Mouse (Mus musculus) limb, embryonic 14.5 days (tissue): ENCODE results near the gene Plekhm3. TPM values are rescaled to one million over a fixed set of nuclear protein-coding genes. Genes with fewer than 3 reads are reported as not detected.

Experiments
- ATAC-seq: fragments of 200-750 bp; cut with Nextera tagmentation; 2 replicates; pipeline ENCODE4 v1.8.0; 2017; ENCODE audit warnings: low read depth, moderate number of reproducible peaks, moderate TSS enrichment; ENCODE audit not compliant: low FRiP score
- DNase-seq: peaks from one replicate; pipeline ENCODE4 v3.0.0-alpha.2; 2015; ENCODE audit warnings: low spot score
- H3K27ac ChIP-seq: fragments of 300-500 bp; sonication (generic); replicated peaks from 2 replicates; pipeline ENCODE4 v1.5.1; 2014; ENCODE audit warnings: low read depth, mild to moderate bottlenecking, low read length, moderate library complexity, mixed read lengths
- H3K27me3 ChIP-seq: fragments of 300-500 bp; sonication (generic); 2 replicates; pipeline ENCODE4 v1.6.1; 2014; ENCODE audit warnings: low read length, mixed read lengths; ENCODE audit not compliant: control insufficient read depth, insufficient read depth
- H3K36me3 ChIP-seq: fragments of 300-500 bp; sonication (generic); 2 replicates; pipeline ENCODE4 v1.6.1; 2014; ENCODE audit warnings: mild to moderate bottlenecking, low read length, moderate library complexity, mixed read lengths; ENCODE audit not compliant: control insufficient read depth, insufficient read depth
- H3K4me1 ChIP-seq: fragments of 300-500 bp; sonication (generic); 2 replicates; pipeline ENCODE4 v1.6.1; 2014; ENCODE audit warnings: antibody characterized with exemption, low read length, mixed read lengths; ENCODE audit not compliant: control insufficient read depth, insufficient read depth
- H3K4me2 ChIP-seq: fragments of 300-500 bp; sonication (generic); replicated peaks from 2 replicates; pipeline ENCODE4 v1.6.1; 2014; ENCODE audit warnings: low read depth, mild to moderate bottlenecking, low read length, moderate library complexity; ENCODE audit not compliant: severe bottlenecking
- H3K4me3 ChIP-seq: fragments of 300-500 bp; sonication (generic); replicated peaks from 2 replicates; pipeline ENCODE4 v1.5.1; 2014; ENCODE audit warnings: low read length
- H3K9ac ChIP-seq: fragments of 300-500 bp; sonication (generic); 2 replicates; pipeline ENCODE4 v1.6.1; 2014; ENCODE audit warnings: mild to moderate bottlenecking, low read depth, low read length, moderate library complexity; ENCODE audit not compliant: severe bottlenecking
- H3K9me3 ChIP-seq: fragments of 300-500 bp; sonication (generic); 2 replicates; pipeline ENCODE4 v1.6.1; 2016; ENCODE audit warnings: low read length; ENCODE audit not compliant: control insufficient read depth
- POLR2A ChIP-seq: fragments of 200-500 bp; IDR thresholded peaks from 2 replicates; pipeline ENCODE4 v1.8.0; 2012; ENCODE audit warnings: inconsistent platforms, mild to moderate bottlenecking, moderate library complexity, borderline replicate concordance; ENCODE audit not compliant: insufficient read depth, insufficient read length; ENCODE audit errors: extremely low read depth
- WGBS: fragments of 180-500 bp; shearing (Covaris S2); extraction: QIAGEN DNeasy Blood & Tissue Kit; methylation state at CpG from one replicate; pipeline ENCODE4 v1.1.7; 2014; 5-methylcytosine and 5-hydroxymethylcytosine counted together
- polyA plus RNA-seq, 2 experiments: library from polyadenylated mRNA; depleted of rRNA in 1 of 2; stranded (reverse) in 1 of 2; unstranded in 1 of 2; fragments of >200 nt; fragmentation: Nextera tagmentation in 1 of 2; extraction: Ambion mirVana in 1 of 2; gene quantifications; 2 replicates each; pipeline versions ENCODE4 v1.2.1 to v1.2.3; 2012 to 2014

Plekhm3 gene
- polyA plus RNA-seq, 2 experiments: 3.7 to 6.0 TPM

DNA sequence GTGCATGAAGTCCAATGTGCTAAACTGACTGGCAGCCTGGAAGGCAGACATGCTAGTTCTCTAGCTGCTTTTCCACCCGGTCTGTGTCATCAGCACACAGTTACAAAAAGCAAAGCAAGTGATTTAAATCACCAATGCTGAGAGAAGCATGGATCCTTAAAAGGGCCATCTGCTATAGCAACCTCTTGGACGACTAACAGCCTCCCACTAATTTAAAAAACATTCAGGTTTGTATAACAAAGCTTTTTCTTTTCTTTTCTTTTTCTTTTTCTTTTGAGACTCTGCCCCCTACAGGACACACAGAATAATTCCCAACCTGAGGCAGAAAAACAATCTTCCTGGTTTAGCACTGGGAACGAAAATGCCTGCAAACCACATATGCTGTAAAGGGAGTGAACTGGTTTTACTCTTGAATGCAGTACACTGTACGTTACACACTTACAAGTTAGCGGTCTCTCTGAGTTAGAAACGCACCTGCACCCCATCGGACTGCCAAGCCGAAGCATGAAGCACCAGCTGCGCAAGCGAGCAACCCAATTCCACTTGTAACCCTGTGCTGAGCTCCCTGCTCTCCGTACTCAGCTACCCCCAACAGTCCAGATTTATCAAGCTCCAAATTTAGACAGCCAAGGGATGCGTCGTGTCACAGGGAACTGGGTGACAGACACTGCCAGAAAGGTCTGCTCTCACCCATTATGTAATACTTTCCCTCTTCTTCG is 37.7 kb downstream of the Plekhm3 start:
- no peak overlapping the region for H3K27ac ChIP-seq
- no peak overlapping the region for H3K4me2 ChIP-seq
- no peak overlapping the region for H3K9ac ChIP-seq
- WGBS: 48% methylated on average over 14 of the region's 14 CpGs
- ATAC-seq (peak; percentile 66), DNase-seq (peak; percentile 76)
- H3K27me3 ChIP-seq: no peaks in the 10 kb centered on the region
- no peaks in the 10 kb centered on the region for H3K9me3 ChIP-seq
- H3K4me1 ChIP-seq: peaks cover 17% of the 10 kb centered on the region; the same call in 1 of the 2 replicates
- TF ChIP-seq POLR2A: no peak
- H3K4me3 ChIP-seq: no peak overlapping the region
- peaks cover 5% of the 10 kb centered on the region; the same call in 1 of the 2 replicates for H3K36me3 ChIP-seq

DNA sequence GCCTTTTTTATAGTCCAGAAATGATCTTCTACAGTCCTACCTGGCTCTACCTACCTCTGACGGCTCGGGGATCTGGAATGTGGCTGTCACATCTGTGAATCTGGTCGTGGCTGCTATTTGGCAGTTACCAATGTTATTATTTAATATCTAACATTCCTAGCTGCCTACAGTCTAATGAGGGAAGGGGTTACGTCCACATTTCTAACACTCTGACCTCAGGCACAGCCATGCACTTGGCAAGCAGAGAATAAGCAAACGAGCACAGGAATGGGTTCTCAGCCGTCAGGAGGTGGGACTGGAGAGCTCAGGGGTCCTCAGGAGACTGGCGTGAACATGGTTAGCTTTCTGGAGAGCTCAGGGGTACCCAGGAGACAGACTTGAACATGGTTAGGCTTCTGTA is 38.7 kb downstream of the Plekhm3 start:
- Histone ChIP-seq H3K4me3 (no peak overlapping the region), H3K27me3 (no peaks in the 10 kb centered on the region), H3K36me3 (peaks cover 5% of the 10 kb centered on the region; the same call in 1 of the 2 replicates), H3K9ac (no peak overlapping the region), H3K4me2 (no peak overlapping the region), H3K27ac (0 out of 2 replicates have a peak overlapping the region, but pooled peaks have one; percentile 48), H3K4me1 (peaks cover 17% of the 10 kb centered on the region; the same call in 1 of the 2 replicates), H3K9me3 (no peaks in the 10 kb centered on the region)
- 46% methylated on average over 7 of the region's 7 CpGs for WGBS
- ATAC-seq: no peak
- TF ChIP-seq POLR2A: no peak
- no peak for DNase-seq

DNA sequence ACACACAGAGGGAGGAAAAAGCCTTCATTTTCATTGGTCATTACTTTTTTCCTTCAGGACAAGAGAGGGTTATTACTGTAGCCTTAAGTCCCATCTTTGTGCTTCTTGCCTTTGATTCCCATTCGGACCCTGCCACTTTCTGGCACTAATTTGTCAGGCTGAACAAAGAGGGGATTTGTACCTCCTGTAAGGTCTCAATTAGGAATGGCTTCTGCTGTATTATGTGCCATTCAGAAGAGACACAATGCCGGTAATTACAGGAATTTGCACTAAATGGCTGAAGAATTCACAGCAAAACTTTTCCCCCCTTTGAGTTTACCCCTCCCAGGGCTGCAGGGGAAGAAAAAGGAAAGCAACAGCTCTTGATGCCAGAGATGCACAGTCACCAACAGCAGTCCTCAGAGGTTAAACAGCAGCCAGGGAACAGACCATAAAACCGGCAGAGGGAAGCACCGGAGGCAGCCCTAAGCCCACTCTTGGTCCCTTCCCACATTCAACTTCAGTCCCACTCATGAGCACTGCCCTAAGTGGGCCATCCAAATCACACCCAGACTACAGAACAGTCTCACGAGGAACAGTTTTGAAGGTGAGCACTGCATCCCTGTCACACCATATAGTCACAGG is 39.6 kb downstream of the Plekhm3 start:
- Histone ChIP-seq H3K4me3 (no peak overlapping the region), H3K27me3 (no peaks in the 10 kb centered on the region), H3K4me1 (peaks cover 17% of the 10 kb centered on the region; the same call in 1 of the 2 replicates), H3K9me3 (no peaks in the 10 kb centered on the region), H3K4me2 (no peak overlapping the region), H3K36me3 (peaks cover 4% of the 10 kb centered on the region; the same call in 1 of the 2 replicates), H3K27ac (no peak overlapping the region), H3K9ac (no peak overlapping the region)
- ATAC-seq: no peak
- WGBS: 29% methylated on average over 5 of the region's 5 CpGs
- no peak for TF ChIP-seq POLR2A
- no peak for DNase-seq

DNA sequence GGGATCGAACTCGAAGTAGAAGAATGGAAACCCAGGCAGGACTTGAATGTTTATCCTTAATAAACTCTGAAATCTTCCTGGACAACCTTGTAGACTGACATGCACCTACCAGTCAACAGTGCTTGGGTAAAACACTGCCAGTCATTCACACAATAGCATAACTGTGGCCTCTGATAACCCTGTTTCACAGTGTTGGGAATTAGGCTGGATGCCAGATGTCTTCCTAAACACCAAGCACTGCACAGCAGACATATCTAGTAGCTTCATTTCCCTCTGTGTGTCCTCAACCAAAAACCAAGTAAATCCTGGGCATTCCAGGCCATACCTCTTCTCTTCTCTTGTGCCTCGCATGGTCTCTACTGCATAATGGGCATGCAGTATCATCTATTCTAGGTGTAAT is 42.3 kb downstream of the Plekhm3 start:
- Histone ChIP-seq H3K27ac (no peak overlapping the region), H3K4me1 (peaks cover 17% of the 10 kb centered on the region; the same call in 1 of the 2 replicates), H3K27me3 (no peaks in the 10 kb centered on the region), H3K36me3 (no peaks in the 10 kb centered on the region), H3K4me3 (no peak overlapping the region), H3K9ac (no peak overlapping the region), H3K4me2 (no peak overlapping the region), H3K9me3 (no peaks in the 10 kb centered on the region)
- DNase-seq: no peak
- no peak for ATAC-seq
- 95% methylated on average over 3 of the region's 3 CpGs for WGBS
- no peak for TF ChIP-seq POLR2A

DNA sequence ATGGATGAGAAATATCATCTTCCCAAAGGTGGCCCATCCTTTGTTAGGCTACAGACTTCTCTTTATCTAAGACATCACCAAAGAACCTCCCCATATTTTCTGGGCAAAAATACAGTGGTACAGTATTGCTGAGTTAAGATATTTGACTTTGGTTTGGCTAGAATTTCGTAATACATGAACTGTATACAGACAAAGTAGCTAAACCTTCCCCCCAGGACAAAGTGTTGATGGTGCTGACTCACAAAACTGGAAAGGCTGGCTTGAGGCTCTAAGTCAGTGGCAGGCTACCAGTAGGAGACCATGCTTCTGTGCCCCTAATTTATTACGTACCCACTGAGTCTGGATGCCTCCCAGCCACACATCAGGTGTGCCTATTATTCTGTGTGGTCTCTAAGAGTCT is 48.9 kb downstream of the Plekhm3 start:
- 77% methylated on average over 2 of the region's 2 CpGs for WGBS
- Histone ChIP-seq H3K9me3 (no peaks in the 10 kb centered on the region), H3K4me1 (no peaks in the 10 kb centered on the region), H3K4me3 (no peak overlapping the region), H3K36me3 (no peaks in the 10 kb centered on the region), H3K27me3 (no peaks in the 10 kb centered on the region), H3K27ac (no peak overlapping the region), H3K4me2 (no peak overlapping the region), H3K9ac (no peak overlapping the region)
- no peak for DNase-seq
- ATAC-seq: no peak
- TF ChIP-seq POLR2A: no peak
